Mouse (Mus musculus): ENCODE results near the gene Cobl. TPM values are rescaled to one million over a fixed set of nuclear protein-coding genes. Genes with fewer than 3 reads are reported as not detected.

Gene Cobl
- total and polyA plus RNA-seq, 2 experiments from 2014 or later = 11.5 to 17.4 TPM

- Histone ChIP-seq H3K4me1 (ENCODE audit: insufficient read depth) (no peaks in the 10 kb centered on the region), H3K9me3 (ENCODE audit: low read length) (no peaks in the 10 kb centered on the region), H3K4me3 (ENCODE audit: low read depth, low read length) (no peak overlapping the region), H3K27ac (ENCODE audit: low read depth, low read length) (no peak overlapping the region), H3K27me3 (ENCODE audit: insufficient read depth, low read length) (no peaks in the 10 kb centered on the region), H3K36me3 (ENCODE audit: insufficient read depth) (no peaks in the 10 kb centered on the region), H3K9ac (no peak overlapping the region), H3K4me2 (ENCODE audit: low read depth) (no peak overlapping the region)
- no peak for DNase-seq
- TF ChIP-seq CTCF (IDR thresholded peaks at IDR 0.05; ENCODE audit: low read depth) = no peak
- WGBS = 73% methylated on average over 2 of the region's 2 CpGs
- ATAC-seq = no peak
These were observed 20.5 kb downstream of the Cobl start for GRCm38 (mm10) chr11:12444215-12444614.

- no peak for DNase-seq
- Histone ChIP-seq H3K4me1 (ENCODE audit: insufficient read depth) (no peaks in the 10 kb centered on the region), H3K4me3 (ENCODE audit: low read depth, low read length) (no peak overlapping the region), H3K4me2 (ENCODE audit: low read depth) (no peak overlapping the region), H3K36me3 (ENCODE audit: insufficient read depth) (no peaks in the 10 kb centered on the region), H3K27ac (ENCODE audit: low read depth, low read length) (no peak overlapping the region), H3K9me3 (ENCODE audit: low read length) (no peaks in the 10 kb centered on the region), H3K27me3 (ENCODE audit: insufficient read depth, low read length) (no peaks in the 10 kb centered on the region), H3K9ac (no peak overlapping the region)
- 39% methylated on average over 4 of the region's 4 CpGs for WGBS
- TF ChIP-seq CTCF (IDR thresholded peaks at IDR 0.05; ENCODE audit: low read depth) = no peak
- no peak for ATAC-seq
These were observed 21.1 kb downstream of the Cobl start for GRCm38 (mm10) chr11:12443614-12444013.

GRCm38 (mm10) chr11:12443185-12443584, 21.6 kb downstream of the Cobl start:
- Histone ChIP-seq H3K9ac (no peak overlapping the region), H3K4me3 (ENCODE audit: low read depth, low read length) (no peak overlapping the region), H3K4me1 (ENCODE audit: insufficient read depth) (no peaks in the 10 kb centered on the region), H3K27me3 (ENCODE audit: insufficient read depth, low read length) (no peaks in the 10 kb centered on the region), H3K27ac (ENCODE audit: low read depth, low read length) (no peak overlapping the region), H3K4me2 (ENCODE audit: low read depth) (no peak overlapping the region), H3K36me3 (ENCODE audit: insufficient read depth) (no peaks in the 10 kb centered on the region), H3K9me3 (ENCODE audit: low read length) (no peaks in the 10 kb centered on the region)
- DNase-seq (no peak), ATAC-seq (no peak)
- WGBS = 31% methylated on average over 5 of the region's 5 CpGs
- no peak for TF ChIP-seq CTCF (IDR thresholded peaks at IDR 0.05; ENCODE audit: low read depth)

GRCm38 (mm10) chr11:12442283-12442682, 22.5 kb downstream of the Cobl start:
- no peak overlapping the region for H3K27ac ChIP-seq (ENCODE audit: low read depth, low read length)
- no peaks in the 10 kb centered on the region for H3K36me3 ChIP-seq (ENCODE audit: insufficient read depth)
- ATAC-seq = no peak
- H3K9me3 ChIP-seq (ENCODE audit: low read length) = no peaks in the 10 kb centered on the region
- TF ChIP-seq CTCF (IDR thresholded peaks at IDR 0.05; ENCODE audit: low read depth) = no peak
- no peak overlapping the region for H3K9ac ChIP-seq
- no peak overlapping the region for H3K4me3 ChIP-seq (ENCODE audit: low read depth, low read length)
- no peak for DNase-seq
- H3K4me2 ChIP-seq (ENCODE audit: low read depth) = no peak overlapping the region
- H3K27me3 ChIP-seq (ENCODE audit: insufficient read depth, low read length) = no peaks in the 10 kb centered on the region
- H3K4me1 ChIP-seq (ENCODE audit: insufficient read depth) = no peaks in the 10 kb centered on the region
- 82% methylated on average over 4 of the region's 4 CpGs for WGBS

GRCm38 (mm10) chr11:12435905-12436304, 28.9 kb downstream of the Cobl start:
- Histone ChIP-seq H3K4me3 (ENCODE audit: low read depth, low read length) (no peak overlapping the region), H3K4me1 (ENCODE audit: insufficient read depth) (no peaks in the 10 kb centered on the region), H3K4me2 (ENCODE audit: low read depth) (no peak overlapping the region), H3K9ac (no peak overlapping the region), H3K27ac (ENCODE audit: low read depth, low read length) (no peak overlapping the region), H3K27me3 (ENCODE audit: insufficient read depth, low read length) (no peaks in the 10 kb centered on the region), H3K36me3 (ENCODE audit: insufficient read depth) (no peaks in the 10 kb centered on the region), H3K9me3 (ENCODE audit: low read length) (no peaks in the 10 kb centered on the region)
- TF ChIP-seq CTCF (IDR thresholded peaks at IDR 0.05; ENCODE audit: low read depth) = no peak
- 36% methylated on average over 3 of the region's 3 CpGs for WGBS
- DNase-seq (no peak), ATAC-seq (no peak)

GRCm38 (mm10) chr11:12435018-12435417, 29.7 kb downstream of the Cobl start:
- H3K36me3 ChIP-seq (ENCODE audit: insufficient read depth) = no peaks in the 10 kb centered on the region
- H3K9me3 ChIP-seq (ENCODE audit: low read length) = no peaks in the 10 kb centered on the region
- ATAC-seq = no peak
- H3K27me3 ChIP-seq (ENCODE audit: insufficient read depth, low read length) = no peaks in the 10 kb centered on the region
- no peaks in the 10 kb centered on the region for H3K4me1 ChIP-seq (ENCODE audit: insufficient read depth)
- no peak for DNase-seq
- H3K9ac ChIP-seq = no peak overlapping the region
- no peak overlapping the region for H3K4me2 ChIP-seq (ENCODE audit: low read depth)
- no peak for TF ChIP-seq CTCF (IDR thresholded peaks at IDR 0.05; ENCODE audit: low read depth)
- no peak overlapping the region for H3K27ac ChIP-seq (ENCODE audit: low read depth, low read length)
- H3K4me3 ChIP-seq (ENCODE audit: low read depth, low read length) = no peak overlapping the region
- WGBS = 42% methylated on average over 4 of the region's 4 CpGs

- DNase-seq = no peak
- ATAC-seq = no peak
- Histone ChIP-seq H3K4me3 (ENCODE audit: low read depth, low read length) (no peak overlapping the region), H3K36me3 (ENCODE audit: insufficient read depth) (no peaks in the 10 kb centered on the region), H3K27ac (ENCODE audit: low read depth, low read length) (no peak overlapping the region), H3K4me1 (ENCODE audit: insufficient read depth) (no peaks in the 10 kb centered on the region), H3K9ac (no peak overlapping the region), H3K4me2 (ENCODE audit: low read depth) (no peak overlapping the region), H3K27me3 (ENCODE audit: insufficient read depth, low read length) (no peaks in the 10 kb centered on the region), H3K9me3 (ENCODE audit: low read length) (no peaks in the 10 kb centered on the region)
- WGBS = 60% methylated on average over 4 of the region's 4 CpGs
- no peak for TF ChIP-seq CTCF (IDR thresholded peaks at IDR 0.05; ENCODE audit: low read depth)
These were observed 30.2 kb downstream of the Cobl start for GRCm38 (mm10) chr11:12434597-12434996.

GRCm38 (mm10) chr11:12431911-12432310, 32.8 kb downstream of the Cobl start:
- H3K9ac ChIP-seq = no peak overlapping the region
- no peaks in the 10 kb centered on the region for H3K9me3 ChIP-seq (ENCODE audit: low read length)
- 90% methylated on average over 2 of the region's 2 CpGs for WGBS
- no peak overlapping the region for H3K4me2 ChIP-seq (ENCODE audit: low read depth)
- ATAC-seq = no peak
- TF ChIP-seq CTCF (IDR thresholded peaks at IDR 0.05; ENCODE audit: low read depth) = no peak
- H3K27ac ChIP-seq (ENCODE audit: low read depth, low read length) = no peak overlapping the region
- no peaks in the 10 kb centered on the region for H3K4me1 ChIP-seq (ENCODE audit: insufficient read depth)
- H3K27me3 ChIP-seq (ENCODE audit: insufficient read depth, low read length) = no peaks in the 10 kb centered on the region
- H3K4me3 ChIP-seq (ENCODE audit: low read depth, low read length) = no peak overlapping the region
- no peak for DNase-seq
- no peaks in the 10 kb centered on the region for H3K36me3 ChIP-seq (ENCODE audit: insufficient read depth)
